Mouse (Mus musculus) thymus, postnatal 4 days (tissue): ENCODE data around the gene Tcaf3.

ENCODE experiments used
- DNase-seq: peaks from one replicate; pipeline ENCODE4 v3.0.0; 2021

Gene Tcaf3

GRCm38 (mm10) chr6:42542036-42543031 lies 55.2 kb downstream of the Tcaf3 start:
- DNase-seq: no peak

DNA sequence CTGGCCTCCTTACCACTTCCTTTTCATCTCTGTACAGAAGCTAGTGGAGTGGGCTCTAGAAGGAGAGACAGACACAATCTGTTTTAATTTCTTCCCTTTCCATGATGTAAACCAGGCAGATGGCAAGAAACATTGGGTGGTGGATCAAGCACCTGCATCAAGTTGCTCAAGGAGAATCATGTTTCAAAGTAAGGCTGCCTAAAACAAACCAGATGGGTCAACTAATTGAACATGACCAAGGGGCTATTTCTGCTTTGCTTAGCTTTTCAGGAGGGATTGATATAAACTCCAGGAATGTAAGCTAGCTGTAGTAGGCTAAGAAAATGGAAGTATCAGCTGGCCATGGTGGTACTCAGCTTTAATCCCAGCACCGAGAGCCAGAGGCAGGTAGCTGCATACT lies 56.8 kb downstream of the Tcaf3 start:
- DNase-seq: no peak

DNA sequence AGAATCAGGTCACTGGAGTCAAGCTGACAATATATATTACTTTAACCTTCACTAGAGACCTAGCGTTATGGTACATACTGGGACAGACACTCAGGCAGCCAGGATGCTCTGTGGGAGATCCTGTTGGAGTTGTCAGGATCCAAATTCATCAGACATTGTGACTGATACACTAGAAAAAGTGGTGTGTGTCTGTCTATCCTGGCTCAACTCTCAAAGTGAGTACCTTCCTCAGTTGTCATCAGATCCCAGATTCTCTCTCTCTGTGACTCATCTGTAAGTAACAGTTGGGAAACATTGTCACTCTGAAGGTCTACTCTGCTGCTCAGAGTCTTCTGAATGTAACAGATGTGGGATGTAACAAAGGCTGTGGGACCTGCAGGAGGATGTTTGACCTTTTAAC lies 57.8 kb downstream of the Tcaf3 start:
- no peak for DNase-seq
